Mouse (Mus musculus) cerebellum, adult 2 months (tissue): Measurements from ENCODE around the gene Nyx.

Experiments
- CTCF ChIP-seq: fragments of 200-500 bp; IDR thresholded peaks from 2 replicates; pipeline ENCODE4 v1.5.1; 2011; ENCODE audit warnings: low read depth, mild to moderate bottlenecking, control low read depth, low read length, moderate library complexity, borderline replicate concordance; ENCODE audit not compliant: insufficient read depth
- POLR2A ChIP-seq: fragments of 200-500 bp; IDR thresholded peaks from 2 replicates; pipeline ENCODE4 v1.6.1; 2011; ENCODE audit warnings: low read length, control low read depth, borderline replicate concordance; ENCODE audit not compliant: insufficient read depth

- no peak for TF ChIP-seq CTCF
- TF ChIP-seq POLR2A: no peak
Observed at GRCm38 (mm10) chrX:13478298-13478697, 12.4 kb downstream of the Nyx start.
